Mouse (Mus musculus) testis, adult 2 months (tissue): ENCODE data around the gene Enox1.

Source experiments
- CTCF ChIP-seq: fragments of 200-500 bp; IDR thresholded peaks from 2 replicates; pipeline ENCODE4 v1.5.1; 2012; ENCODE audit warnings: low read depth, mild to moderate bottlenecking, inconsistent platforms, low read length, moderate library complexity; ENCODE audit not compliant: control insufficient read depth, insufficient read depth, insufficient replicate concordance
- POLR2A ChIP-seq: fragments of 200-500 bp; IDR thresholded peaks from 2 replicates; pipeline ENCODE4 v1.6.1; 2012; ENCODE audit warnings: low read depth, mild to moderate bottlenecking, inconsistent platforms, low read length, moderate library complexity; ENCODE audit not compliant: control insufficient read depth

DNA sequence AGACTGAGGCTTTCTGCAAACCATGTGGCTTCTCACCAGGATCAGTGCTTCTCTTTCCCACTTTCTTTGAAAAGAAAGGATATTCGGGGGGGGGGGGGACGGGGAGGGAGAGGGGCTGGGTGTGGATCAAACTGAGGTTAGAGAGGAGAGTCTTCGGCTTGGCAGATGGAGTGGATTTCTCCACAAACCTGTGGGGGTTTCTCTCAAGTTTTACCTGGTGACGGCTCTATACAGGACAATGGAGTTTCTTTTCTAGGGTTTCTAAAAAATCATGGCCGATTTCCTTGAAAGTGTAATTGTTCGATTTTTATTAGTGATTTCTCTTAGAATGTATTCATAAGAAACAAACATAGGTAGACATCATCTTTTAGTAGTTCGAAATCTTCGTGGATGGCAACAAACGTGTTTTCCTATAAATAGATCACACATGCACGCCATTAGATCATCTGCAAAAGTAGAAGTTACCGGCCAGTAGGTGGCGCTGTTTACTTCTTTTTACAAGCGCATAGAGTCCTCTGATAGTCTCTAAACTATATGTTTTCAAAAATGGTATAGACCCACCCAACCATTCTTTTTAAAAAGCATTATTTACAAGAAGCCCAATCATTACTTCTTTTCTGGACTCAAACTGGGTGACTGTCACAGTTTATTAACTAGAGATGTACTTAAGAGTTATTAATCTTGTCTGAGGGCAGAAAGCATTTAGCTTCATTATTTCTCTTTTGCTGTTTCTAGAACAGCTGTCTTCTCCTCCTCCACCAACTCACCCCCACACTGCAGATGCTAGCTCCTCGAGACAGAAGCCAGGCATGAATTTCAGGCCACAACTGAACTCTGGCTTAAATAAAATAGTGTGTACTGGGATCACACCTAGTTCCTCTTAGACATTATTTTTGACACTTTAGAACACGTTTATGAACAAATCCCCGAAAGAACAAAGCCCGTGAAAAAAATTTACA is 15.0 kb upstream of the Enox1 start:
- peak; percentile 34; the same call in 1 of the 2 replicates for TF ChIP-seq CTCF
- TF ChIP-seq POLR2A, result no peak
